Mouse (Mus musculus): ENCODE data around the gene Herc4.

DNA sequence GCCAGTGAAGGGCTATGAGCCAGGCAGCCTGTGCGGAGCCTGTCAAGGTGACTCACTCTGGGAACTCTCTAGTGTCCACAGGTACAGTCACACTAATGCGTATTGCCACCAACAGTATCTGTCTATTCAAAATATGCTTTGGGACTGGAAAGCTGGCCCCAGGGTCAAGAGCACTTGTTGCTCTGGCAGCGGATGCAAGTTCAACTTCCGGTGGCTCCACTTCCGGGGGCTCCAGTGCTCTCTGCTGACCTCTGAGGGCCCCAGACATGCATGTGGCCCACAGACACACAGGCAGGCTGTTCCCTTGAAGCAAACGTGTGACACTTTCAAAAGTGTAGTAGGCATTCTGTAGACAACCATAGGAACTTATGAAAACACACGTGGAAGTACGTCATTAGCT lies 42.1 kb upstream of the Herc4 start:
- TF ChIP-seq POLR2A (IDR thresholded peaks at IDR 0.05; ENCODE audit: control insufficient read depth, low read depth, low read length) (no peak), CTCF (IDR thresholded peaks at IDR 0.05; ENCODE audit: control insufficient read depth, insufficient read depth, insufficient replicate concordance, low read depth, low read length) (no peak)
